Mouse (Mus musculus) myocyte (in vitro differentiated cells): ENCODE data around the gene Ccl5. TPM values are rescaled to one million over a fixed set of nuclear protein-coding genes. Genes with fewer than 3 reads are reported as not detected.

Source experiments
- H3K27me3 ChIP-seq: one replicate; pipeline ENCODE4 v1.6.1; 2011; ENCODE audit not compliant: control insufficient read depth, insufficient read depth, insufficient read length
- H3K36me3 ChIP-seq: one replicate; pipeline ENCODE4 v1.6.1; 2011; ENCODE audit not compliant: control insufficient read depth, insufficient read depth
- H3K4me2 ChIP-seq: one replicate; pipeline ENCODE4 v1.6.1; 2011; ENCODE audit warnings: low read depth, control low read depth
- H3K4me3 ChIP-seq: one replicate; pipeline ENCODE4 v1.5.1; 2011; ENCODE audit warnings: mild to moderate bottlenecking, control low read depth, moderate library complexity
- H3K79me2 ChIP-seq: one replicate; pipeline ENCODE4 v1.6.1; 2011; ENCODE audit not compliant: control insufficient read depth, insufficient read depth
- H3ac ChIP-seq: one replicate; pipeline ENCODE4 v1.6.1; 2011; ENCODE audit not compliant: control insufficient read depth, insufficient read length
- CEBPB ChIP-seq: IDR thresholded peaks from 2 replicates; pipeline ENCODE4 v1.6.1; 2011; ENCODE audit warnings: mild to moderate bottlenecking, moderate library complexity; ENCODE audit not compliant: poor library complexity, insufficient read depth, severe bottlenecking
- E2F4 ChIP-seq: IDR thresholded peaks from one replicate; pipeline ENCODE4 v1.6.1; 2011; ENCODE audit warnings: mild to moderate bottlenecking, control low read depth, moderate library complexity; ENCODE audit not compliant: insufficient read depth
- MAX ChIP-seq: IDR thresholded peaks from one replicate; pipeline ENCODE4 v1.6.1; 2011; ENCODE audit warnings: low read depth, mild to moderate bottlenecking, control low read depth
- MYOD1 ChIP-seq, 3 experiments: IDR thresholded peaks; one replicate each; pipeline ENCODE4 v1.6.1; 2011; ENCODE audit warnings: control low read depth in 2 of 3, low read depth in 2 of 3, mild to moderate bottlenecking in 2 of 3, moderate library complexity in 1 of 3; ENCODE audit not compliant: insufficient read length in 2 of 3, control insufficient read depth in 1 of 3
- MYOG ChIP-seq, 3 experiments: IDR thresholded peaks; one replicate each; pipeline ENCODE4 v1.6.1; 2011; ENCODE audit warnings: control low read depth in 2 of 3, low read depth in 2 of 3, mild to moderate bottlenecking in 2 of 3; ENCODE audit not compliant: insufficient read length in 2 of 3, control insufficient read depth in 1 of 3, insufficient read depth in 1 of 3
- POLR2A ChIP-seq: IDR thresholded peaks from one replicate; pipeline ENCODE4 v1.6.1; 2011; ENCODE audit warnings: low read depth, mild to moderate bottlenecking, control low read depth, moderate library complexity; ENCODE audit not compliant: insufficient read length
- POLR2AphosphoS2 ChIP-seq: IDR thresholded peaks from one replicate; pipeline ENCODE4 v1.6.1; 2011; ENCODE audit warnings: low read depth, control low read depth; ENCODE audit not compliant: insufficient read length
- REST ChIP-seq: IDR thresholded peaks from one replicate; pipeline ENCODE4 v1.6.1; 2011; ENCODE audit warnings: mild to moderate bottlenecking, control low read depth, moderate library complexity; ENCODE audit not compliant: insufficient read depth, insufficient read length
- SRF ChIP-seq: IDR thresholded peaks from one replicate; pipeline ENCODE4 v1.6.1; 2011; ENCODE audit warnings: low read depth; ENCODE audit not compliant: control insufficient read depth, insufficient read length
- TCF12 ChIP-seq: IDR thresholded peaks from one replicate; pipeline ENCODE4 v1.6.1; 2011; ENCODE audit warnings: mild to moderate bottlenecking, control low read depth; ENCODE audit not compliant: poor library complexity, insufficient read depth, severe bottlenecking
- TCF3 ChIP-seq: IDR thresholded peaks from one replicate; pipeline ENCODE4 v1.6.1; 2011; ENCODE audit warnings: low read depth, control low read depth; ENCODE audit not compliant: insufficient read length
- USF1 ChIP-seq: IDR thresholded peaks from one replicate; pipeline ENCODE4 v1.6.1; 2011; ENCODE audit warnings: low read depth, mild to moderate bottlenecking, control low read depth, moderate library complexity
- polyA plus RNA-seq: library from polyadenylated mRNA; unstranded; fragments of >200 nt; fragmentation: generic; extraction: Trizol; gene quantifications from one replicate; pipeline ENCODE4 v1.2.1, GENCODE M21; 2012; ENCODE audit warnings: missing spikeins

The Ccl5 gene
- polyA plus RNA-seq, 1 experiment = 10.4 TPM

DNA sequence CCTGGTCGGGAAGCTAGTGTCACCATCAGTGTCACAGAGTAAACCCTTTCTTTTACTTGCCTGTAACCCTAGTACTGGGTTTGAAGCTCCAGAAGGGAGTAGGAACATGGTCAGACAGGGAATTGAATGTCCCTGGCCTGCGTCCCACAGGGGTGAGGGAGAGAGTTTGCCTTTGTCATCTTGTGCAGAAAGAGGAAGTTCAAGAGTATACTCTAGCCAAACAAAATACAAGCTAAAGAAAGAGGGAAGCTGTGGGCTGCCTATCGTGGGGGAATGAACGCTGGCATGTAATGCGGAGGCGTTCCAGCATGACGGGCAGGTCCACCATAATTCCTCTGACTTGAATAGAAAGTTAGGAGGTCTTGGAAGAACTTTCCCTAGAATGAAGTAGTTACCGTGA is 41.9 kb upstream of the Ccl5 start:
- Histone ChIP-seq H3K27me3 (no peaks in the 10 kb centered on the region), H3K36me3 (no peaks in the 10 kb centered on the region), H3ac (no peak overlapping the region), H3K4me2 (no peak overlapping the region), H3K79me2 (no peaks in the 10 kb centered on the region), H3K4me3 (no peak overlapping the region)
- TF ChIP-seq MAX = no peak
- TF ChIP-seq TCF12 = no peak
- no peak for TF ChIP-seq MYOG (IDR thresholded peaks at IDR 0.05; ENCODE audit: control insufficient read depth in 1 of 3, insufficient read depth in 1 of 3, insufficient read length in 2 of 3, low read depth in 2 of 3)
- TF ChIP-seq MYOD1 (IDR thresholded peaks at IDR 0.05; ENCODE audit: control insufficient read depth in 1 of 3, insufficient read length in 2 of 3, low read depth in 2 of 3) = no peak
- no peak for TF ChIP-seq REST
- no peak for TF ChIP-seq TCF3
- TF ChIP-seq E2F4 = no peak
- TF ChIP-seq POLR2A = no peak
- no peak for TF ChIP-seq CEBPB

- Histone ChIP-seq H3K79me2 (no peaks in the 10 kb centered on the region), H3K27me3 (no peaks in the 10 kb centered on the region), H3K4me2 (no peak overlapping the region), H3K36me3 (no peaks in the 10 kb centered on the region), H3ac (no peak overlapping the region), H3K4me3 (no peak overlapping the region)
- TF ChIP-seq USF1 (no peak), SRF (no peak), POLR2A (no peak), POLR2AphosphoS2 (no peak), MYOG (IDR thresholded peaks at IDR 0.05; ENCODE audit: control insufficient read depth in 1 of 3, insufficient read depth in 1 of 3, insufficient read length in 2 of 3, low read depth in 2 of 3) (no peak)
Measured at GRCm38 (mm10) chr11:83570189-83570588, 39.9 kb upstream of the Ccl5 start.

DNA sequence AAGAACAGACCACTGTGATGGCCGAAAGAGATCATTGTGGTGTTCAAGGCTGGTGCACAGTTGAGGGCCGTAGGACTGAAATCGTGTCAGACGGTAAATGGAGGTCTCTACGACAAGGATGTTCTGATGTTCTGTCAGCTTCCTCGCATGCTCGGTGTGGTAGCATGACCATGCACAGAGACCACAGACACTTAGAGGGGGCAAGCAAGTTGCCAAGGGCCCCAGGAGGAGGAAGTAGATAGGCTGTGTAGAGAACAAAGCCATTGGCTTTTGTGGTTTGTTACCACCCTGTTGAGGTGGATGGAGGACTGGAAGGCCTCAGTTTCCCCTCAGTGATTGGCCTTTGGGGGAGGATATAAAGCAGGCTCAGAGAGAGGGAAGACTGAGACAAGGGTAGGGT is 38.9 kb upstream of the Ccl5 start:
- no peak overlapping the region for H3K4me3 ChIP-seq
- no peaks in the 10 kb centered on the region for H3K79me2 ChIP-seq
- no peak overlapping the region for H3K4me2 ChIP-seq
- H3ac ChIP-seq = no peak overlapping the region
- TF ChIP-seq MYOD1 (IDR thresholded peaks at IDR 0.05; ENCODE audit: control insufficient read depth in 1 of 3, insufficient read length in 2 of 3, low read depth in 2 of 3) = no peak
- TF ChIP-seq USF1 = no peak
- no peak for TF ChIP-seq E2F4
- TF ChIP-seq SRF = no peak
- TF ChIP-seq MYOG (IDR thresholded peaks at IDR 0.05; ENCODE audit: control insufficient read depth in 1 of 3, insufficient read depth in 1 of 3, insufficient read length in 2 of 3, low read depth in 2 of 3) = no peak
- no peak for TF ChIP-seq TCF12
- no peak for TF ChIP-seq REST
- no peak for TF ChIP-seq POLR2AphosphoS2
- TF ChIP-seq TCF3 = no peak
- TF ChIP-seq POLR2A = no peak
- no peak for TF ChIP-seq MAX
- no peak for TF ChIP-seq CEBPB
- no peaks in the 10 kb centered on the region for H3K36me3 ChIP-seq
- H3K27me3 ChIP-seq = no peaks in the 10 kb centered on the region

DNA sequence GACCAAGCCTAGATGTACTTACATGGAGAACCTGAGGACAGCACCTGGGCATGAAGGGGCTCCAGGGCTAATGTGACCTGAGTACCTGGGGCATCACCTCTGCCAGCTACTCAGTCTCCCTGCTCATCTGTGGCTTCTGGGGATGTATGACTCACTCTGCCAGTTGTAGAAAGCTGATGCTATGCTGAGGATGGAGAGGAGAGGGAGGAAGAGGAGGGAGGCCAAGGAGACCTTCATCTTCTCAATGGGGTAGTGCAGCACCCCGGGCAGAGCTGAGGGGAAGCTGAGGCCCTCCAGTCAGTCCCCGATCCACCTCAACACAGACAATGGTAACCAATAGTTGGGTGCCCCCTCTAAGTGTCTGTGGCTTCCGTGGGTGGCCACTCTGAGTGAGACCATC is 38.5 kb upstream of the Ccl5 start:
- Histone ChIP-seq H3K4me3 (no peak overlapping the region), H3K4me2 (no peak overlapping the region), H3K79me2 (no peaks in the 10 kb centered on the region), H3K36me3 (no peaks in the 10 kb centered on the region), H3ac (no peak overlapping the region), H3K27me3 (no peaks in the 10 kb centered on the region)
- TF ChIP-seq SRF (no peak), USF1 (no peak), MYOG (IDR thresholded peaks at IDR 0.05; ENCODE audit: control insufficient read depth in 1 of 3, insufficient read depth in 1 of 3, insufficient read length in 2 of 3, low read depth in 2 of 3) (no peak), MAX (no peak), TCF12 (no peak), TCF3 (no peak), POLR2AphosphoS2 (no peak), CEBPB (no peak), POLR2A (no peak), REST (no peak), MYOD1 (IDR thresholded peaks at IDR 0.05; ENCODE audit: control insufficient read depth in 1 of 3, insufficient read length in 2 of 3, low read depth in 2 of 3) (no peak), E2F4 (no peak)

- H3ac ChIP-seq = no peak overlapping the region
- H3K79me2 ChIP-seq = no peaks in the 10 kb centered on the region
- no peaks in the 10 kb centered on the region for H3K36me3 ChIP-seq
- no peak for TF ChIP-seq MAX
- no peak for TF ChIP-seq REST
- TF ChIP-seq POLR2AphosphoS2 = no peak
- TF ChIP-seq SRF = no peak
- TF ChIP-seq MYOG (IDR thresholded peaks at IDR 0.05; ENCODE audit: control insufficient read depth in 1 of 3, insufficient read depth in 1 of 3, insufficient read length in 2 of 3, low read depth in 2 of 3) = no peak
- no peak for TF ChIP-seq TCF3
- TF ChIP-seq TCF12 = no peak
- no peaks in the 10 kb centered on the region for H3K27me3 ChIP-seq
- H3K4me3 ChIP-seq = no peak overlapping the region
- no peak overlapping the region for H3K4me2 ChIP-seq
Measured at GRCm38 (mm10) chr11:83568061-83568460, 37.7 kb upstream of the Ccl5 start.
